Mouse (Mus musculus): ENCODE measurements around the gene Piwil4.
A peak's percentile ranks its signal among the peaks of the same experiment; 100 is the strongest.

Piwil4 gene

DNA sequence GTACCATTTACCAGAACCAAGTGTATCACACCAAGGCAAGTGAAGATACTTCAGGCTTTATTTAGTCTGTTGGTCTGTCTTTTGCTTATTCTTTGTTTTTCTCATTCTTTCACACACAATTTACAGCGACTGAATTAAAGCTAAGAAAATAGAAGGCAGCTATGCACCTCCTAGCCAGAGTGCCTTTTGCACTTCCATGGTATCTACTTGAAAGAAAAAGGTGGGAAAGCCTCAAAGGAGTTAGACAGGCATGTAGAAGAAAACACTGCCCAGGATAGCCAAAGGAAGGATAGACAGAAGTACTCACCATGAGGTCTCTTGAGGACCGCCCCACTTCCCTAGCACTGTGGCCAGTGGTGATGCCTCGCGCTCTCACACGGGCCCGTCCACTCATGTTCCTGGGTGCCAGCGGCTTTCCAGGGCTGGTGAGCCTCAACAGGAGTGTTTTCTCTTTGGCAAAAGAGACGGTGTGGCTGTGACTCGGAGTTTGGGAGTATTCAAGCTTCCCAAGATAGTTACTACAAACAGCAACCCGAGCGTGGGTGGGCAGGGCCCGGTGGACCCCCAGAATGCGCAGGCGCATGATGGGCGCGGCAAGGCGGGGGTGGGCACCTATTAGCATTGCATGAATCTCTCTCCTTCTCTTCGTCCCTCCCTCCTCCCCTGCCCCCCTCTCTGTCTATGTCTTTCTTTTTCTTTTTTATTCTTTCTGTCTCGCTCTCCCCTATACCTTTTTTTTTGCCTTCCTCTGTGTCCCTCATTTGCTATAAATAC is at the start of gene Piwil4:
Gene Piwil4 (minus strand): TSS at position 583 of the 774 bp plus-strand sequence.
- DNase-seq (ENCODE audit: low spot score in 2 of 2), result no peak

DNA sequence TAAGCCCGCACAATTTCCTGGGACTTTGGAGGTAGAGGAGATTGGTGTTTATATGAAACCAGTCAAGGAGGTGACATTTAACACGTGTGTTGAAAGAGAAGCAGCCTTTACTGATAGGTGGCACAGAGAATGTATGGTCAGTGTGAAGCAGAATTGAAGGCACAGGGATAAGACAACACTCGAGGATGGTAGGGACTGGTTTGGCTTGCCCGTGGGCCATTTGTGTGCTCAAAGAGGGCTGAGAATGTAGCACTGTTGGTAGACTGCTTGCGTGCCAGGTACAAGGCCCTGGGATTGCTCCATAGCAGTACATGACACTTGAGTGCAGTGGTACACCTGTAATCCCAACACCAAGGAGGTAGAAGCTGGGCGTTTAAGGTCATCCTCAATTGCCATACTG is 46.8 kb upstream of the Piwil4 start:
- DNase-seq (ENCODE audit: low spot score in 2 of 2), result no peak

- DNase-seq (ENCODE audit: low spot score in 2 of 2), result peak; percentile 93
Measured at GRCm38 (mm10) chr9:14784039-14785002, 43.8 kb upstream of the Piwil4 start, which contains the start of the genes Mre11a and Ankrd49. Gene Mre11a (plus strand): TSS chr9:14784654. Gene Ankrd49 (minus strand): TSS chr9:14784856.

DNA sequence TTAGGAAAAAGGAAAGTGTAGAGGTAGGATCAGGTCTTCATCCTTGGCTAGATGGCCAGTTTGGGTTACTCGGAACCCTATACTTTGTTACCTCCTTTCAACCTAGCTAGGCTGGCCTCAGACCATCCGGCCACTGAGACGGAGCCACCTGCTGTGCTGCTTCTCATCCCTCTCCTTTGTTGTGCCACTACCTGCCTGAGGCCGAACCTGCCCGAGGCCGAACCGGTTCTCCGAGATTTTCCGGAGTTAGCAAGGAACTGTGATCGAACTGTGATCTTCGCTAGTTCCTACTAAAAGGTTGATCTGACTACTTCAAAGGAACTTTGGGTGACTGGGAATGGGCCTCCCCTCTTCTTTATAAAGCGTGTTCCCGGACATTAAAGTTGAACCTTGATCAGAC is 37.8 kb upstream of the Piwil4 start:
- no peak for DNase-seq (ENCODE audit: low spot score in 2 of 2)

DNA sequence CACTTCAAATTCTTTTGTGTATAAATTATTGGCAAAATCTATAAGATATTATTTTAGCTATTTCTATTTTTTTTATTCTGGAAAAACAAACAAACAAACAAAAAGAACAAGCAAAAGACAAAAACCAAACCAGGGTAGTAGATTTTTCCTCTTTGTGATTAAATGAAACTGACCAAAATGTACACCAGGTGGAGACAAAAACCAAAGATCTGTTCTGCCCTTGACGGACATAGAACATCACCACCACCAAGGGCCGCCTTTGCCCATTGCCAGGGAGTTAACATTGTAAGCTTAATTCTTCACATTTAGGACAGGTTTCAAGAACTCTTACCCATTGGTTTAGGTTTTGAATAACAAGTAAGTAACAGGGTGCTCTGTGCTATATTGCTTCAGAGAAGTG is 33.3 kb upstream of the Piwil4 start:
- no peak for DNase-seq (ENCODE audit: low spot score in 2 of 2)

GRCm38 (mm10) chr9:14772074-14772473 is 31.5 kb upstream of the Piwil4 start:
- DNase-seq (ENCODE audit: low spot score in 2 of 2), result no peak

DNA sequence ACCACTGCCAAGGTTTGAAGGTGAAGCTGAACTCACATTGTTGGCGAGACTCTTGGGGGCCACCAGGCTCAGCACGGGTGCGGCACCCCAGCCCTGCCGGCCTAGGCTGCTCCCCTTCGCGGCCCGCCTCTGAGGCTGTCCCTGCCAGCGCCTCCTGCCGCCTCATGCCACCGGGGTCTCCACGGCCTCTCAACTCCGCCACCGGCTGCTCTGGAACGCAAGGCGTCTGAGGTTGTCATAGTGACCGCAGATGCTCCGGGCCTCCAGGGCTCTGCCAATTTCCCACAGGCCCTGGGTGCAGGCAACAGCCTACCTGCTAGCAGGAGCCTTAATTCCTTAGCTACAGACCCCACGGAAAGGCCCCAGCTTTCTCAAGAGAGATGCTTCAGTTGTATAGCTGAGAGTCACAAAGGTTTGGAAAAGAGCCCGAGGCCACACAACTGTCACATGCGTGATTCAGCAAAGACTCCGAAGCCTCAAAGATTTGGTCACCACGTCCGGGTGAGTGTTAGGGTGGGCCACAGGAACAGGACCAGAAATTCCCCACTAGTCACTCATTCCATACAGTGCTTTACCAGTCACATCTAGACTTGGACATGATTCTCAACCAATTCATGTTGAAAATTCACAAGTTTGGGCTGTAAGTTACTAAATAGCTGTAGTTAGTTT is 30.4 kb upstream of the Piwil4 start, which contains the start of gene 1700012B09Rik:
Gene 1700012B09Rik (minus strand): TSS at position 228 of the 669 bp plus-strand sequence.
- no peak for DNase-seq (ENCODE audit: low spot score in 2 of 2)

GRCm38 (mm10) chr9:14769811-14770210 is 29.3 kb upstream of the Piwil4 start:
- no peak for DNase-seq (ENCODE audit: low spot score in 2 of 2)

GRCm38 (mm10) chr9:14764765-14765164 is 24.2 kb upstream of the Piwil4 start:
- peak; percentile 6 to 28 for DNase-seq (ENCODE audit: low spot score in 2 of 2)

DNA sequence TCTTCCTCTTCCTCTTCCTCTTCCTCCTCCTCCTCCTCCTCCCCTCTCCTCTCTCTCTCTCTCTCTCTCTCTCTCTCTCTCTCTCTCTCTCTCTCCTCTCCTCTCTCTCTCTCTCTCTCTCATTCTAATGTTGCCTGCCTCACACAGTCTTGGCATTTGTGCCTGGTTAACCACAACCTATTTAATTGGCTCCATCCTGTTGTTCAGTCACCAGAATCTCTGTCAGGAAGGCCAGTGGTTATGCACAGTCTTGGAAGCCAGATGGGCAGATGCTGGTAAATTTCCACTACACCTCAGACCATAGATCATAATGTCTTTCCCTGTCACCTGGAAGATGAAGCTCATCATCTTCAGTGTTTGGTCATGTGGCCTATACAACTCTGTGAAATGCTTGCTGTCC is 18.7 kb upstream of the Piwil4 start:
- DNase-seq (ENCODE audit: low spot score in 2 of 2), result no peak

DNA sequence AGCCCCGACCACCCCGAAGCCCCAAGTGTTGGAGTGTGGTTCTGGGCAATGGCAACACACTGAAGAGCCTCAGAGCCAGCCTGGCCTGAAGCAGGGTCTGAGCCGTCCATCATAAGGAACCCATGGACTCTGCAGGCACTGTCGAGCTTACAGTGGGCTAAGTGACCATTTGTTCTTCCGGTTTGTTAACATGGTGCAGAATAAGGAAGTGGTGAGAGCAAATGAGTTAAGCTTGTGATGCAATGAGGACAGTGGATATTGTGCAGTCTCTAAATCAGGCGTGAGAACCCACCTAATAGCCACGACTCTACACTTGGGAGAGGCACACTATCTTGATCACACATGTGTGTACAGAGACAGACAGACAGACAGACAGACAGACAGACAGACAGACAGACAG is 18.1 kb upstream of the Piwil4 start:
- DNase-seq (ENCODE audit: low spot score in 2 of 2), result no peak

- DNase-seq (ENCODE audit: low spot score in 2 of 2), result no peak
Measured at GRCm38 (mm10) chr9:14754469-14754868, 13.9 kb upstream of the Piwil4 start.

DNA sequence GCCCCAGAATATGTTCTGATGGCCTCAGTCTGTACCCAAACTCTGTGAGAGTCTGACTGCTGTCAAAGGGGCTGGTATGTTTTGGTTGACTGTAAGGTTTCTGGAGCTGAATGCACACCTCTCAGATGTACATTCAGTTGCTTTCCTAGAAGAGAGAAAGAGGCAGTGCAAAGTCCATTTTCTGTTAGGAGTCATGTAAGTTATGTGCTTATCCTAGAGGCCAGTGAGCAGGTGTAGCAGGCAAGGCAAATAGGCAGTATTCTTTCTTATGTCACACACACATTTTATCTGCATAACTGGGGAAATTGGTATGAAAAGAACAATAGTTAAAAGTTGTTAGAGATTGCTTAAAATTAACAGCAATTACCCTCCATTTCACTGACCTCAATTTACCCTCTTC is 13.4 kb upstream of the Piwil4 start:
- DNase-seq (ENCODE audit: low spot score in 2 of 2), result no peak

- peak; percentile 4 to 13 for DNase-seq (ENCODE audit: low spot score in 2 of 2)
Measured at GRCm38 (mm10) chr9:14752001-14752522, 11.5 kb upstream of the Piwil4 start, which contains the start of gene Fut4. Gene Fut4 (minus strand): TSS chr9:14752393.

GRCm38 (mm10) chr9:14751503-14752000 is 11.0 kb upstream of the Piwil4 start:
- peak in 1 of 2 experiments; percentile 2 for DNase-seq (ENCODE audit: low spot score in 2 of 2)

GRCm38 (mm10) chr9:14750901-14751502 is 10.5 kb upstream of the Piwil4 start:
- no peak for DNase-seq (ENCODE audit: low spot score in 2 of 2)

GRCm38 (mm10) chr9:14739498-14740150 is 909 bp downstream of the Piwil4 start:
- DNase-seq (ENCODE audit: low spot score in 2 of 2), result no peak

GRCm38 (mm10) chr9:14730941-14731541 is 9.5 kb downstream of the Piwil4 start:
- no peak for DNase-seq (ENCODE audit: low spot score in 2 of 2)

- DNase-seq (ENCODE audit: low spot score in 2 of 2), result no peak
Measured at GRCm38 (mm10) chr9:14728365-14728764, 12.2 kb downstream of the Piwil4 start.

GRCm38 (mm10) chr9:14726629-14727028 is 13.9 kb downstream of the Piwil4 start:
- DNase-seq (ENCODE audit: low spot score in 2 of 2), result no peak

Measured in natural killer cell, adult 2 months (primary cell).